Mouse (Mus musculus) C2C12 (cell line): ENCODE results near the gene Tnfsfm13. TPM values are rescaled to one million over a fixed set of nuclear protein-coding genes. Genes with fewer than 3 reads are reported as not detected.

Source experiments
- H3K27me3 ChIP-seq: one replicate; pipeline ENCODE4 v1.6.1; 2011; ENCODE audit not compliant: control insufficient read depth, insufficient read depth, insufficient read length
- H3K36me3 ChIP-seq: one replicate; pipeline ENCODE4 v1.6.1; 2011; ENCODE audit not compliant: control insufficient read depth, insufficient read depth
- H3K4me3 ChIP-seq: one replicate; pipeline ENCODE4 v1.5.1; 2011; ENCODE audit warnings: mild to moderate bottlenecking, control low read depth; ENCODE audit not compliant: poor library complexity, insufficient read depth, severe bottlenecking
- H3K79me2 ChIP-seq: one replicate; pipeline ENCODE4 v1.6.1; 2011; ENCODE audit not compliant: control insufficient read depth, insufficient read depth
- H3K79me3 ChIP-seq: one replicate; pipeline ENCODE4 v1.6.1; 2011; ENCODE audit warnings: low read depth, control low read depth
- H3ac ChIP-seq: one replicate; pipeline ENCODE3; 2011; ENCODE audit warnings: low read depth; ENCODE audit not compliant: control insufficient read depth, insufficient read length
- CEBPB ChIP-seq: IDR thresholded peaks from one replicate; pipeline ENCODE4 v1.6.1; 2011; ENCODE audit warnings: low read depth, mild to moderate bottlenecking, control low read depth, moderate library complexity
- CTCF ChIP-seq: IDR thresholded peaks from one replicate; pipeline ENCODE4 v1.5.1; 2011; ENCODE audit not compliant: control insufficient read depth, insufficient read depth, insufficient read length
- FOSL1 ChIP-seq: IDR thresholded peaks from one replicate; pipeline ENCODE4 v1.8.0; 2011; ENCODE audit warnings: mild to moderate bottlenecking, low read length; ENCODE audit not compliant: poor library complexity, insufficient read depth, severe bottlenecking
- MAX ChIP-seq: IDR thresholded peaks from one replicate; pipeline ENCODE4 v1.6.1; 2011; ENCODE audit warnings: mild to moderate bottlenecking, control low read depth
- MYOD1 ChIP-seq: IDR thresholded peaks from one replicate; pipeline ENCODE4 v1.6.1; 2011; ENCODE audit warnings: low read depth; ENCODE audit not compliant: control insufficient read depth, insufficient read length
- MYOG ChIP-seq: IDR thresholded peaks from one replicate; pipeline ENCODE4 v1.6.1; 2011; ENCODE audit not compliant: control insufficient read depth, insufficient read length; ENCODE audit errors: extremely low read depth
- USF1 ChIP-seq: IDR thresholded peaks from one replicate; pipeline ENCODE4 v1.6.1; 2011; ENCODE audit warnings: low read depth, mild to moderate bottlenecking, control low read depth, moderate library complexity
- polyA plus RNA-seq: library from polyadenylated mRNA; unstranded; fragments of >200 nt; fragmentation: generic; extraction: Trizol; gene quantifications from one replicate; pipeline ENCODE4 v1.2.1, GENCODE M21; 2012; ENCODE audit warnings: missing spikeins

Tnfsfm13 gene
- polyA plus RNA-seq, 1 experiment: 1.5 TPM

- peaks cover 41% of the 10 kb centered on the region for H3K79me3 ChIP-seq
- H3K4me3 ChIP-seq: no peak within 1 kb of the TSS
- H3K27me3 ChIP-seq: no peaks in the 10 kb centered on the region
- peaks cover 47% of the 10 kb centered on the region for H3K79me2 ChIP-seq
- H3K36me3 ChIP-seq: peaks cover 62% of the 10 kb centered on the region
- TF ChIP-seq USF1 (no peak), MYOD1 (no peak), MAX (peak; percentile 12)
- no peak within 1 kb of the TSS for H3ac ChIP-seq
Measured at GRCm38 (mm10) chr11:69665961-69666664, 29.8 kb downstream of the Tnfsfm13 start, which contains the start of gene Cd68. Gene Cd68, minus strand, starts transcription at chr11:69666153.

GRCm38 (mm10) chr11:69665457-69665960, 30.4 kb downstream of the Tnfsfm13 start:
- TF ChIP-seq CEBPB (no peak), CTCF (no peak)
- Histone ChIP-seq H3ac (no peak overlapping the region), H3K36me3 (peaks cover 56% of the 10 kb centered on the region), H3K79me3 (peaks cover 40% of the 10 kb centered on the region), H3K79me2 (peaks cover 47% of the 10 kb centered on the region), H3K4me3 (no peak overlapping the region), H3K27me3 (no peaks in the 10 kb centered on the region)

GRCm38 (mm10) chr11:69664841-69665240, 31.1 kb downstream of the Tnfsfm13 start:
- H3ac ChIP-seq: no peak overlapping the region
- peaks cover 56% of the 10 kb centered on the region for H3K36me3 ChIP-seq
- TF ChIP-seq FOSL1: no peak
- TF ChIP-seq CEBPB: no peak
- TF ChIP-seq MAX: no peak
- TF ChIP-seq MYOG: no peak
- TF ChIP-seq USF1: no peak
- TF ChIP-seq MYOD1: no peak
- no peak for TF ChIP-seq CTCF
- peaks cover 36% of the 10 kb centered on the region for H3K79me3 ChIP-seq
- H3K79me2 ChIP-seq: peaks cover 47% of the 10 kb centered on the region
- H3K4me3 ChIP-seq: no peak overlapping the region
- H3K27me3 ChIP-seq: no peaks in the 10 kb centered on the region

DNA sequence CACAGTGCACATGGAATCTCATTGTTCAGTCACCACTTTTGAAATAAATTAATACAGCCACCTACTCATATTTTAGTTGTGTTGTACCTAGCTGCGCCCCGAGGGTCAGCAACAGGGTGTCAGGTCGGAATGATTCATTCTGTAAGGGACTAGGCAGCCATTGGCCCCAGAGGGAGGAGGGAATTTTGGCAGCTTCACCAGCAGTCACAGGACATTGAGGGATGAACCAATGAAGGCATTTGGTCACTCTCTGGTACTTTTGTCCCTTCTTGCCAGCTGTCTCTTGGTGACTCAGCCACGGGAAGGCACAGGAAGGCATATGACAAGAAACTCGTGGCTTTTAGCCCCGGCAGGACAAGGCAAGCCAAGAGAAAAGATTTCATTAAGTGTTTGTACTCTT, 32.1 kb downstream of the Tnfsfm13 start:
- peaks cover 39% of the 10 kb centered on the region for H3K79me2 ChIP-seq
- peaks cover 26% of the 10 kb centered on the region for H3K79me3 ChIP-seq
- TF ChIP-seq MYOG (no peak), CEBPB (no peak), USF1 (no peak), FOSL1 (no peak), MAX (no peak), CTCF (no peak), MYOD1 (no peak)
- H3K27me3 ChIP-seq: no peaks in the 10 kb centered on the region
- H3K4me3 ChIP-seq: no peak overlapping the region
- peaks cover 51% of the 10 kb centered on the region for H3K36me3 ChIP-seq
- H3ac ChIP-seq: no peak overlapping the region

DNA sequence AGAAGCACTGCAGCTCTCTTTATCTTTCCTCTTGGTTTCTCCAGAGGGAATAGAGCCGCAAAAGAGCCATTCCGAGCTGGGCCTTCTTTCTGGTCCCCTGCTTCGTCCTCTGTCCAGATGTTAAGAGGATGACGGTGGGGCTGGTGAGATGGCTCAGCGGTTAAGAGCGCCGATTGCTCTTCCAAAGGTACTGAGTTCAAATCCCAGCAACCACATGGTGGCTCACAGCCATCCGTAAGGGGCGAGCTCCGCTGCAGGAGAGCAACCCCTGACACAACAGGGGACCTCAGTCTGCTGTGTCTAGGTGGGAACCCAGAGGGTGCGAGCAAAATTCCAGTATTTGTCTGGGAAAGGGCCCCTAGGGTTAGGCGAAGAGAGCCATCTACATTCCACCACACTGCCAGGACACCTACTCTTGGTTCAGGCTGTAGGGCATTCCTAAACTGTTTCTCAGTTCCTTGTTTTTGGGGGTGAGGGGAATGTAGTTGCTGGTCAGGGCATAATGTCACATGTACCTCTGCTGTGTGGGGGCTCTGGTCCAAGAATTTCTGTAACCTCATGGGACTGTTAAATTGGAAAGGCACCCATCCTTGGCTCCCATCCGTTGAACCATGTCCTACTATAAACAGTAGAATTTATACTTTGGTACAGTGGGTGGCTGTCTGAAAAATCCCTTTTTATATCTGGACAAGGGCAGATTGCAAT, 32.8 kb downstream of the Tnfsfm13 start:
- Histone ChIP-seq H3K36me3 (peaks cover 48% of the 10 kb centered on the region), H3K4me3 (peak overlapping the region; percentile 43)

More for the DNA sequence above, 32.8 kb downstream of the Tnfsfm13 start:
- TF ChIP-seq MYOD1 (no peak), FOSL1 (no peak), MYOG (no peak), CEBPB (no peak), MAX (no peak), CTCF (no peak), USF1 (no peak)
- peaks cover 20% of the 10 kb centered on the region for H3K79me3 ChIP-seq
- peak overlapping the region; percentile 65 for H3ac ChIP-seq
- no peaks in the 10 kb centered on the region for H3K27me3 ChIP-seq
- H3K79me2 ChIP-seq: peaks cover 33% of the 10 kb centered on the region
